Comparison of ENCODE assay signal across 15 mouse cellular contexts in genomic region chr11:71502156-71502555, GRCm38 (mm10).
"Had no signal": no experiment of that assay in that cellular context is flagged by ENCODE, and none has a peak within 500 bp of the region (broad histone marks: within the 10 kb centered on the region; RNA-seq: fewer than 3 reads in every experiment).

No protein-coding gene starts in this region.

- H3K4me1 ChIP-seq: lung, embryonic 15.5 days; megakaryocyte, embryonic 14.5 days; stomach, embryonic 15.5 days had no signal

- H3K9me3 ChIP-seq: lung, embryonic 15.5 days; midbrain, embryonic 13.5 days; midbrain, embryonic 15.5 days; neural tube, embryonic 12.5 days; stomach, embryonic 15.5 days had no signal

- H3K27ac ChIP-seq: lung, embryonic 15.5 days; macrophage; midbrain, embryonic 13.5 days; midbrain, embryonic 15.5 days; neural tube, embryonic 12.5 days; stomach, embryonic 15.5 days; stomach, postnatal 0 days had no signal

- H3K36me3 ChIP-seq: lung, embryonic 15.5 days; midbrain, embryonic 13.5 days; midbrain, embryonic 15.5 days; neural tube, embryonic 12.5 days; stomach, embryonic 15.5 days had no signal

- DNase-seq: lung, adult 2 months; lung, postnatal 14 days; lung, postnatal 36 days; right cerebral cortex, postnatal 14 days; thymus, adult 2 months; thymus, postnatal 25 days; thymus, postnatal 4 days had no signal

- H3K4me3 ChIP-seq: lung, embryonic 15.5 days; megakaryocyte, embryonic 14.5 days; midbrain, embryonic 13.5 days; midbrain, embryonic 15.5 days; neural tube, embryonic 12.5 days; stomach, embryonic 15.5 days had no signal

- H3K9ac ChIP-seq: lung, embryonic 15.5 days; midbrain, embryonic 13.5 days; midbrain, embryonic 15.5 days; neural tube, embryonic 12.5 days; stomach, embryonic 15.5 days had no signal
